Mouse (Mus musculus): Measurements from ENCODE around the gene Arf6.

GRCm38 (mm10) chr12:69402100-69402499 is 30.1 kb downstream of the Arf6 start:
- no peak for TF ChIP-seq CTCF (IDR thresholded peaks at IDR 0.05; ENCODE audit: borderline replicate concordance, insufficient read depth, low read depth, low read length)
- TF ChIP-seq POLR2A (IDR thresholded peaks at IDR 0.05; ENCODE audit: borderline replicate concordance, insufficient read depth, low read length) = no peak

Measured in cerebellum, adult 2 months (tissue).